Mouse (Mus musculus): ENCODE measurements around the gene Wdr75.

GRCm38 (mm10) chr1:45816889-45817288 is 21.9 kb downstream of the Wdr75 start:
- no peak for TF ChIP-seq POLR2A (IDR thresholded peaks at IDR 0.05; ENCODE audit: insufficient read length, low read depth)
- TF ChIP-seq USF1 (IDR thresholded peaks at IDR 0.05; ENCODE audit: low read depth): no peak
- TF ChIP-seq MYOG (IDR thresholded peaks at IDR 0.05; ENCODE audit: control insufficient read depth in 1 of 3, insufficient read depth in 1 of 3, insufficient read length in 2 of 3, low read depth in 2 of 3): no peak
- TF ChIP-seq MAX (IDR thresholded peaks at IDR 0.05; ENCODE audit: low read depth): no peak
